Mouse (Mus musculus) liver, postnatal 0 days (tissue): Measurements from ENCODE around the gene Zfp598.

Experiments
- CTCF ChIP-seq: sonication (generic); IDR thresholded peaks from 2 replicates; pipeline ENCODE4 v1.5.1; 2016; ENCODE audit warnings: antibody characterized with exemption, low read depth
- EP300 ChIP-seq: IDR thresholded peaks from 2 replicates; pipeline ENCODE4 v1.6.1; 2016; ENCODE audit warnings: antibody characterized with exemption, low read depth, mild to moderate bottlenecking

DNA sequence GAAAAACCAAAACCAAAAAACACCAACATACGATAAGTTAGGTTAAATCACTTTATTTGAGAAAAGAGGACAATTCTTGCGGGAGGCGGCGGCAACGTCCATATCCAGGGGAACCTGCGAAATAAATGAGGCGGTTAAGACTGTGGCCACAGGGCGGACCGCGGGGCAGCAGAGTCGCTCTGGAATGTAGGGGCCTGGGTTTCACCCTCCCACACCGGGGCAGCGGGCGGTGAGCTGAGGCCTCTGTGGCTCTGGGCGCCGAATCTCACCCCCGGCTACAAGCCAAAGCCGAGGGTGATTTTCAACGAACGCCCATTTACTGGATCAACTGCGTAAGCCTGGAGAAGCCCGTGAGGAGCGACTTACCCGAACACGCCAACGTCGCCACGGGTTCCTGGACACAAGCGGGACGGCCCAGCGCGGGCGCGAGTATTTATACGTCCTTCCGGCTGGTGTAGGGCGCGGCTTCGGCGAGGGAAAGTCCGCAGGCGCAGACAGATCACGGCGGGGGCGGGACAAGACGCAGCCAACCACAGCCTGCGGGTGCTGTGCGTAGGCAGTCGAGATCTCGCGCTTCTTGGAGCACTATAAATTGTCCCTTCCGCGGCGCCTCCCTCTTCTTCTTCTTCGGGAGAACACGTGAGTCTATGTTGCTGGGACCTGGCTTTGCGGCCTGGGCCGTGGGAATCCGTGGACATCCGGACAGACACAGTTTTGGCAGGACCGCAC is 50.2 kb downstream of the Zfp598 start:
- TF ChIP-seq CTCF (no peak; the same call in 1 of the 2 replicates), EP300 (peak; percentile 53)
